Mouse (Mus musculus) MN1 (cell line): ENCODE measurements around the gene Prr5l.

Source experiments
- DNase-seq: peaks from one replicate; pipeline ENCODE4 v3.0.0-alpha.2; 2016; ENCODE audit warnings: low spot score

Prr5l gene

DNA sequence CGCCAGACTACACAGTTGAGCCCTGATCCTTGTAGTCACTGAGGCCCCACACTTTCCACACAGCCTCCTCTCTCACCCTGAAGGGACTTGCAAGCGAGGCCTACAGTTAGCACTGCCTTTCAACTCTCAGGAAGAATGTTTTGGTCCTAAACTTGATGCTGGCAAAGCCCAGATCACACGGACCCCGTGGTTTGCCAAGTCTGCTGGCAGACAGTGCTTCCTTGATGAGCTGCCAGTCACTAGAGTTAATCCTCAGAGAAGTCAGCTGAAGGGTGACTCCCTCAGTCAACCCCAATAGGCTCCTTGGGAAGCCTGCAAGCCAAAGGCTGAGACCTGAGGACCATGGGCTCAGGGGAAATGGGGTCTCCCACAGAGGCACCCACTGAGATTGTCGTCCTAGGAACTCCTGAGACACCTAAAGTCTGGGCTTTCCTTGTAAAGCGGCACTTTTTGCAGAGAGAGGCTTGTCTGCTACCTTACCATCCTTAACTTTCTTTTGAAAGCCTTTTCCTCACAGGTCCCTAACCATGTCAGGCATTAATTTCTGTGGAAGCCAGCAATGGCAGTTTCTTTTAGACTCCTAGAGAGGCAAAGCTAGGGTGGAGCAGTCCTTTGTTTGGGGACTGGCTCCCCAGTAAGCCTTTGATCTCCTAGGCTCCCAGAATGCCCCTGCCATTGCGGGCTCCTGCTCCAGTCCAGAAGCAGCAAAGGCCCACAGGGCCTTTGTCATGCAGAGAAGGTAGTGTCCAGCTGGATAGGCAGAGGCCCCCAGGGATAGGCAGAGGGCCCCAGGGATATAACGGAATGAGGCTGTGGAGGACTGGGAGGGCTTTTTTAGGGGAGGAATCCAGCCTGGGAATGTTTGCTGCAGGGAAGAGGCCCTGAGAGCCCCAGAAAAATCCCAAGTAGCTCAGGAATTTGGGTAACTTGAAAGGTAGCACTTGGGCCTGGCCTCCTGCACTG lies 160.2 kb downstream of the Prr5l start:
- DNase-seq: no peak

DNA sequence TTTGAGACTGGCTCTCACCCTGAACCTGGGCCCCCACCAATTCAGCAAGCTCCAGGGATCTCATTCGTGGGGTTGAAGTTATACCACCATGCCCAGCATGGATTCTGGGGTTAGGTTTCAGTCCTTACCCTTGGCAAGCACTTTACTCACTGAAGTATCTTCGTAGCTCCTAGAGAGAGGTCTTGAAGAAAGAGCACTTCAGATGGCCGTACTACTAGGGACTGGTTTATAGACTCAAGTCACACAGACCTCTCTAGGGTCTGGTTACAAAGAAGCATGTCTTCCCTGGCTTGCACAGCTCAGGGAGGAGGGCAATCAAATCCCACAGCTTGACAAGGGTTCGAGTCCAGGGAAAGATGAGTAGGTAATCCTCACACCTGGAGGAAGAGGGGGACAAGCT lies 161.0 kb downstream of the Prr5l start:
- DNase-seq: no peak

DNA sequence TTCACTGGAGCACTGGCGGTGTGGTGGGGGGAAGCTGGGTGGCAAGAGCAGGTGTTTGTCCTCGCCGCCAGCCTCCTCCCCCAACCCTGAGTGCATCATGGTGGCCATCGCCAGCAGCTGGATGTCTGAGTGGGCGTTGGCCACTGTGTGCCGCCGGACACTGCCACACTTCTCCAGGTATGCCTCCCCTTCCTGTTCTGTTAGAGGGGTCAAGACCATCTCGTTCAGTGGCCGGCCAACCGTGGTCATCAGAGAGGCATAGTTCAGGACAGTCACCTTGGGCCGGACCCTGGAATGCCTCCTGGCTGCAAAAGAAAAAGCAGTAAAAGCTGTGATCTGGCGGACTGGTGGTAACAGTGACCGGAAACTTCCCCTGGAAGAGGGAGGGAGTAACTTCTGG lies 165.7 kb downstream of the Prr5l start:
- no peak for DNase-seq

DNA sequence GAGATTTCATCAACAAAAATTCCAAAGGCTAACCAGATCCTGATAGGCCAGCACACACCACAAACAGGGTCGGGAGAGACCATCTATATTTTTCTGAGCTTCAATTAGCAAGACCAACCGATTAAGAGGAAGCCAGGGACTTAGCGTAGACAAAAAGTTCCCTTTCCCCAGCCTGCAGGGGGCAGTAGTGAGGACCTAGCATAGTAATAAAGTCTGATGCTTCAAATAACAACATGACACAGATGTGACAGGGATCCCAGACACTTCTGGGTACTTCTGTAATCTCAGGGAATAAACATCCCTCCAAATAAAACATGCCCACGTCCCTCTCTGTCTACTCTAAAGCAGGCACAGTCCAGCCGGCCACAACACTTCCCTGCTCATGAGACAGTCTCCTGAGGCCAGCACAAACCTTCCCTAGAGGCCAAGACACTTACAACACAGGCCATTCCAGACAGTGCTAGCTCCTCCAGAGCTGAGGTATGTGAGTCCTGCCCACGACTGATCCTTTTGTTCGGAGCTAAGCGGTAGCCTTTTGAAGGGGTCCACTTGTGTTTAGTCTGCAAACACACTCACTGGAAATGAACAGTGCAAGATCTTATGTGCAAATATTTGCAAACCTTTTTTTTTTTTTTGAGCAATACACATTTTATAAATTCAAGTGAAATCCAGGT lies 167.0 kb downstream of the Prr5l start:
- DNase-seq: no peak

DNA sequence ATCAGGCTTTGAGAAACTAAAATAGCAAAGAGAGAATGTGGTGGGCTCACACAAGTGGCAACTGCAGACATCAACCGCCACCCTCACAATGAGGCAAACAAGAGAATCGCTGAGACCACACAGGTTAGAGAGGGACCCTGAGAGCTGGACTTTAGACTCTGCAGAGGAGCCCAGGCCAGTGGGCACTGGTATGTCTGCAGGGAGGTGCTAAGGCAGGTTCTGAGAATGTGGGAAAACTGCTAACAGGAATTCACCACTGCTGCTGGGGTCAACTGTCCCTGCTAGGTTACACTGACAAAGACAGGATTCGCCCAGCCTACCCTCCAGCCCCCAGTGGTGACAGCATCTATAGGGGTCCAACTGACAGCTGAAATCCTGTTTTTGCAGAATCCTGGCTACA lies 171.2 kb downstream of the Prr5l start:
- no peak for DNase-seq

DNA sequence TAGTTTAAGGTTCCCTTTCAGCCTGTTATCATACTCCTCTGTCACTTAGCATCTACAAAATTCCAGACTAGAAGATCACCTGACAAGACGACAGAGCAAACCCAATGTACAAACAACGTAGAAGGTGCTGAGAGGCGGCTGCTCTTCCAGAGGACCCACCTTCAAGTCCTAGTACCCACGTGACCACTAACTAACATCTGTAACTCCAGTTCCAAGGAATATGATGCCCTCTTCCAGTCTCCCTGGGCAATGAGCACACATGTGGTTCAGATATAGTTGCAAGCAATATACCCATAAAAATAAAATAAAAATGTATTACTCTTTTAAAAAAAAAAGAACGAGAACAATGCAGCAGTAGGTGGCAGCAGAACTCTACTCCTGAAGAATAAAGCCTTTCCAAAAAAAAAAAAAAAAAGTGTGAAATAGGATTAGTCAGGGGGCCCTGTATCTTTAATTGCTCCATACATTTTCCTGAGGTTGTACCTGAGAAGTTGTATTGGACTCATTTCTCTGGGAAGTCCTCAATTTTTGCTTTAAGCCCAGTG lies 176.8 kb downstream of the Prr5l start:
- DNase-seq: peak; percentile 25

DNA sequence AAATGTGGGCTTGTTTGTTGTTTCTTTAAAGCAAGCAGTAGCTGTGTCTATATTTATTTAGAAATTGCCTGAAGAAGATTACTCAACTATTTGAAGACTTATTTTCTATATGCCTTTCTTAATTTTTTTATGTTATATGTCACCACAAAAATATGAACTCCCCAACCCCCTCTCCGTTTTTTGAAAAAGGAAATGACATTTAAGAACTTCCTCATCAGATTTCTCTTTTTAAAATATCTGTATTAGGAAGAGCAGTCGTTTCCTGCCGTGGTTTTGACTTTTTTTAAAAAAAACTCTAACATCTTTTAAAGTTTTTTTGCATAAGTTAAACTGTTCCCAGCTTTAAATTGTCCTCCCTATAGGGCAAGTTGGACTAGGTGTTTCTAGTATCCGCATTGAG lies 183.5 kb downstream of the Prr5l start:
- DNase-seq: no peak

DNA sequence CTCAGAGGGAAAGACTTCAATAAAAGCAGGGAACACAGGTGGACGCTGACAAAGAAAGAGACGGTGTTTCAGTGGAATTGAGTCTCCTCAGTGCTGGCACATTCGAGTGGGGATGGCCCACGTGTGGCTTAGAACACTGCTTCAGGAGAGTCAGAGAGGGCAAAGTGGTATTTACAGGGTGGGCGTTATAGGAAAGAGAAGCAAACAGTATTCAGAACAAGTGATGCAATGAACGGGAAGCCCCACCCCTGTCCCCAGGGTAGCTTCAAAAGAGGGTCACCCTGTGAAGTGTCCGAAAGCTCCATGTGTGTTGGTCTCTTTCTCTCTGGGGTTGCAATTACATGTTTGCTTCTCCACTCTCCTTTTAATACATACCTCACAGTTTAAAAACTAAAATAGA lies 187.2 kb downstream of the Prr5l start:
- no peak for DNase-seq

DNA sequence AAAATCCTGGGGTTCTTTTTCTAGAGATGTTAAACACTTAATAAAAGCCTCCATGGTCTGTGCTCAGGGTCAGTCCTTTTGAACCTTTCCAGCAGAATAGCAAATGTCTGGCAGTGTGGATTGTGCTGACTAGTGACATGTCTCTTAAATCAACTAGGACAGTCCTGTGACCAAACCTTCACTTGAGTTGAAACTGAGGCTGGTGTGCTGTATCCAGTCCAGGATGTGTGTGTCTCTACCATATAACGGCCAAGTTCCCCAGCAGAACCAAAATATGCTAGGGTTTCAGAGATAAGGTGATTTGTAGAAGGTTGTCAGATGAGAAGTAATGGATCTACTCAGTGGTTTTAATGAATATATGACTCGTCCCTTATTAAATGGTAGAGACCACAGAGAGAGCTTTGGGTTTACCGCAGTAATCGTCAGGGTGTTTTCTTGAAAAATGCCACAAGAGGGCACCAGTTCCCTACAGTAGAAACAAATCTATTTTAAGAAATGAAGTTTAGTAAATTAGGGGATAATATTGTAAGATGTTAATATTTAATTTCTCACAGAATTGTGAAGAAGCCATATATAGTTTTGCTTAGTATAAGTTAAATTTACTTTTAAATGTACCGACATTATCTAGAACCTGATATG lies 189.1 kb downstream of the Prr5l start:
- peak; percentile 47 for DNase-seq

DNA sequence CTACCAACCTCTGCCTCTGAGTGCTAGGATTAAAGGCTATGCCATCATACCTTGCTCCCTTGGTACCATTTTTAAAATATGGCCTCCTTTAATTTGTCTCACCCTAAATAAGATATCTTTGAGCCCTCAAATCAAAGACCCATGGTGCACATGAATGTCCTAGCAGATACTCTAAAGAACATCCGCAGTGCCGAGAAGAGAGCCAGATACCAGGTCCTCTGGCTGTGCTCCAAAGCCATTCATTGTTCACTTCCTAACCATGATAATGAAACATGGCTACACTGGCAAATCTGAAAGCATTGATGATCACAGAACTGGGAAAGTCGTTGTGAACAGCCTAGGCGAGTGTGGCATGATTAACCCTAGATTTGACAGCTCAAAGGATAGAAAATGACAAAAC lies 189.8 kb downstream of the Prr5l start:
- no peak for DNase-seq

DNA sequence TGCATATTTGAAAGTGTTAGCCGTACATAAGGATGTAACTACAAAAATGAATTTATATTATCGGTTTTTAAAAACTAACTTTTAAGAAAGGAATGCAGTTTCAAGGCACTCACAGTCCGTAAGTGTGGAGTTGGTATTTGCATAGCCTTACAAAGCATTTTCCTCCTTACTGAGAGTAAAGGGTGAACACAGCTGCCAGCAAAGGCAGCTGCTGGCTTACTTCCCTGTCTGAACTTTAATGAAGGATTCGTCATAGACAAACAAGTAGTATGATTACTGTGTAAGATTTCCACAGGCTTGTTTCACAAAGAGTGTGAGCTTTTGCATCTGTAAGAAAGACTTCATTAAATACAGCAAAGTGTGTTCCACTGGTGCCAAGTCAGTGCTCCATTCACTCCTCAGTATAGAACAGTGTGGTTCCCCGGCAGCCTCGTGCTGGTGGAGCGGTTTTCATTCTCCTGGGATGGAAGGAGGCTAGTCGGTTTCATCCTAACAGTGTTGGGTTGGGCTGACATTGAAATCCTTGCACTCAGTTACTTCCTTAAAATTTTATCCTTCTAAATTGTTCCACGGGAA lies 192.5 kb downstream of the Prr5l start:
- no peak for DNase-seq

DNA sequence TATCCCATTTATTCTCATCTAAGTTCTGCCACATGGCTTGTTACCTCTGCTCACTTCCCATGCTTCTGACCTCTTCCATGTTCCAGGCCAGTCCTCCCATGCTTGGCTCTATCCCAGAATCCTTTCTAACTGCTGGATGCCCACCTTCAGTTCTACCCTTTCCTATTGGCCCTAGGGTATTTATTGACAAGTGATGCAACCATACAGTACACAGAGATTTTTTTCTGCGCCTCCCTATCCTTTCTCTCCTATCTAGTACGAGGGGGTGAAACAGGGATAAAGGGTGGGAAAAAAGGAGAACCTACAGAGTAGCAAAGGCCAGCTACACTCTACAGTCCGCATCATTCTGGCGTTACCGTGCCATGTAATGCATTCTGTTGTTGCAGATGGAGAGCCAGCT lies 194.8 kb downstream of the Prr5l start:
- DNase-seq: no peak

DNA sequence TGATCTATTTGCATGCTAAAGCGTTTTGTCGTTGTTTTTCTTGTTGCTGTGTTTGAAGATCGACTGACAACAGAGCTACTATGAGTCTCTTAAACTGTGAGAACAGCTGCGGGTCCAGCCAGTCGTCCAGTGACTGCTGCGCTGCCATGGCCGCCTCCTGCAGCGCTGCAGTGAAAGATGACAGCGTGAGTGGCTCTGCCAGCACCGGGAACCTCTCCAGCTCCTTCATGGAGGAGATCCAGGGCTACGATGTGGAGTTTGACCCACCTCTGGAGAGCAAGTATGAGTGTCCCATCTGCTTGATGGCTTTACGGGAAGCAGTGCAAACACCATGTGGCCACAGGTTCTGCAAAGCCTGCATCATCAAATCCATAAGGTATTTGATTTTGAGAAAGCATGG lies 198.4 kb downstream of the Prr5l start:
- no peak for DNase-seq

DNA sequence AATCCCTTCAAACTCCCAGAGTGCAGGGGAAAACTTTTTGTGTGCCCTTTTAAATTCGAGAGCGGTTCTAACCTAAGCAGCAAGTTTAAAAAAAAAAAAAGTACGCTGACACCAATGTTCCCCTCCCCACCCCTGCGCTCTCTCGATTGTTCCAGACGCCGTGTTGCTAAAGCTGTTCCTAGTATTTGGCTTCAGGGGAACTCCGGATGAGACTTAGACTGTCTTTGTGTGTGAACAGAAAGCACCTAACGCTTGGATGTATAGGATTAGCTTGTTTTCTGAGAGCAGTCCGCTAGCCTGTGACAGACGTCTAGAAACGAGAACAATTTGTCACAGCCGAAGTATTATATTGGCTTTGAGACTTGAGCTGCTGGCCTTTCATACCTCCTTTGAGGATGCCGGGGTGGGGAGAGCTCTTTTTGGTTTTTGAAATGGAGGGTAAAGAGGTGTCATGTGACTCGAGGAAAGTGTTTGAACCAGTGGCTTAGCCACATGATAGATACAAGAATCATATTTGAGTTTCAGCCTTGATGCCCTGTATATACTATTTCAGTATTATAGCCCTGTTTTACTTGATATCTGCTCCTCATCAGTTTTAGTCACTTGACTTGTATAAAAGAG lies 203.6 kb downstream of the Prr5l start:
- peak; percentile 14 for DNase-seq

DNA sequence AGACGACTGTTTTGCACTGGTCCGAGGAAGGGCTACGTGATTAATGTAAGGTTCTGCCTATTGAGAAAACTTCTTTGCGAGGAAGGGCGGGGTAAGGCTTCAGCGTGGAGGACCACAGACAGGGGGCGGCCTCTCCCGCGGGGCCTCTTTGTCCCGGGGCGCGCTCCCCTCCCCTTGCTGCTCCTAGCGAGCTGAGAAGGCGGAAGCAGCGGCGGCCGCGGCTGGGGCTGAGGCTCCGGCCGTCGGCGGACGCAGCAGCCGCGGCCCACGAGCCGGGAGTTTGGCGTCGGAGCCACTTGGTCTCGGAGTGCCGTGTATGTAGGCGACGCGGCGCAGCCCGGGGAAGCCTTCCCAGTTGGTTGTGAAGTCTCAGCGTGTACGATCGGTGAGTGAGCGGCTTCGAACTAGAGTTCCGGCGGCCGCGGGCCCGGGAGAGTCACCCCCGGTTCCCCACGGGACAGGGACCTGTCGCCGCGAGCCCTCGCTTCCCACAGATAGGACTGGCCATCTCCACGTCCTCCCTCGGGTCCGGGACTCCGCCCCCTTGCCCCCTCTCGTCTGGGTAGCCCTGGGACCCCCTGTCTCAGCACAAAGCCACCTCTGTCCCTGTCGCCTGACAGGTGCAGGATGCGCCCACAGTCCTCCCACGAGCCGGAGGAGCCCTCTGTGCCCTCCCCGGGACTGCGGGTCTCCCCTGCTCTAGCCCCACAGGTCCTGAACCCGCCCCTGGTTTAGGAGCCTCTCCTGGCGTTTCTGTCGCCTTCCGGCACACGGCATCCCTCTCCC lies 204.4 kb downstream of the Prr5l start, which contains the start of gene Traf6:
Gene Traf6, plus strand, starts transcription at position 194 of the 786 bp plus-strand sequence.
- peak; percentile 84 for DNase-seq

DNA sequence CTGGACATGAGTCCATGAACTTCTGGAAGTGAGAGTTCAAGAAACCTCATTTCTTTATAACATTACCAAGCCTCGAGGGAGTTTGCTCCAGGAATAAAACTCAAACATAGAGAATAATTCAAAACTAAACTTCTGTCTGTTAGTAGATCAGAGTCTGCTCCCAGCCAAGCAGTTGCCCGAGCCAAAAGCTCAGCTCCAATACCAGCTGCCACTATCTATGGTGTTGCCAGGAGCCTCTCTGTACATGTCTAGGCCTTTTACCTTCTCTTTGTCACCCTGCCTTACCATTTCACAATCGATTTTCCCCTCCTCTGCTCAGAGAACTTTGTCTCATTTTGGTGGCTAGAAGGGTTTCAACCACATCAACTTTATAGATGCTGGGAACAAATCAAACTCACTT lies 209.3 kb downstream of the Prr5l start:
- no peak for DNase-seq

DNA sequence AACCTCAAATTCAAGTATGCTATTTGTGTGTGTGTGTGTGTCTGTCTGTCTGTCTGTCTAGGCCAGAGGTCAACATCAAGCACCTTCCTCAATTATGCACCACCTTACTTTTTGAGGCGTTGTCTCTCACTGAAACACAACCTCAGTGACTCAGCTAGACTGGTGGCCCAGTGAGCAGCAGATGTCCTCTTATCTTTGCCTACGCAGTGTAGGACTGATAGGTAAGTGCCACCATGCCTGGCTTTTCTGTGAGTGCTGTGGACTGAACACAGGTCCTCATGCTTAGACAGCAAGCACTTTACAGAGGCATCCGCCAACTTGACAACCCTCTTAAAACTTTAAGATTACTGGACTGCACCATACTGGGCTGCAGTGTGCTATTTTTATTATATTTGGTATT lies 214.1 kb downstream of the Prr5l start:
- DNase-seq: no peak

DNA sequence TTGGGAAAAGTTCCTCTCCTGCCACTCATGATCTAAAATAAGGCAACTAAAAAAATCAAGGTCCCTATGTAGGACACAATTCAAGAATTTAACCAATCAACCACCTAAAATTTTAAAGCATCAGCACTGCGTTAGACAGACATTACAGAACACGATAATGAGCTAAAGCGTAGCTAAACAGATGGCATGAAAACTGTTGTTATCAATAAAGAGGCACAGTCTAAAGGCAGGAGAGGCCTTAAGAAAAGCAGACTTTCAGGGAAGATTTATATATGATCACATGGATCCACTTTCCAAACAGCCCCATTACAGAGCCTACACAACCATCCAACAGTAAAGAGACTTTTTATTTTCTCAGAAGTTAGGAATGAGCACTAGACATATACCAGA lies 217.1 kb downstream of the Prr5l start:
- no peak for DNase-seq

DNA sequence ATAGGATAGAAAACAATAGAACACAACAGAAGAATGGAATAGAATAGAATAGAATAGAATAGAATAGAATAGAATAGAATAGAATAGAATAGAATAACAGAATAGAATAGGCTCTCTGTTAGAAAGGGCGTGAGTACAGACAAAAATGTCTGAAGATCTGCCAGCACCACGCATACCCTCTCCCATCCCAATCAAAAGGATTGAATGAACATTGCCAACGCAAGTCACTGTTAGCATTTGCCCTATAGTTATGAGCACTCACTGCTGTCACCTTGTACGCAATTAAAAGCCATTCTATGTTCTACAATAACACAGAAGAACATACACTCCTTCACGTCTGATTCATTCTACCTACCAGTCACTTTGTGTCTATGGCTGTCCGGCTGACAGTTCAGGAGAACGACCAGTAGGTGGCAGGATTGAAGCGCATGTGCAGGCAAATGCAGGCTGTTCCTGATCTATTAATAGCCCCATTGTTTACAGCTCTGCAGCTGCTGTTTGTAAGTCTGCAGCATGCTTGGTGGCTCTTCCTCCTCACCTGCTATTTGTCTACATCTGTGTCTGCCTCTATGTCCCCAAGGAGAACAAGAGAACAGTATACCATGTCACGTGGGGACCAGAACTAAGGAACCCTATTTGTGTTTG lies 217.6 kb downstream of the Prr5l start:
- peak; percentile 72 for DNase-seq
